Mouse (Mus musculus) embryonic facial prominence, embryonic 10.5 days (tissue): ENCODE results near the gene Pde8b. TPM values are rescaled to one million over a fixed set of nuclear protein-coding genes. Genes with fewer than 3 reads are reported as not detected.

Experiments used
- DNase-seq: peaks from one replicate; pipeline ENCODE4 v3.0.0-alpha.2; 2017; ENCODE audit warnings: low spot score
- H3K27ac ChIP-seq: fragments of 300-500 bp; sonication (generic); replicated peaks from 2 replicates; pipeline ENCODE4 v1.5.1; 2016; ENCODE audit warnings: mild to moderate bottlenecking
- H3K27me3 ChIP-seq: fragments of 300-500 bp; sonication (generic); replicated peaks from 2 replicates; pipeline ENCODE4 v1.6.1; 2016; ENCODE audit warnings: low read depth, mild to moderate bottlenecking; ENCODE audit not compliant: poor library complexity, severe bottlenecking
- H3K36me3 ChIP-seq: fragments of 300-500 bp; sonication (generic); replicated peaks from 2 replicates; pipeline ENCODE4 v1.6.1; 2016; ENCODE audit warnings: mild to moderate bottlenecking, moderate library complexity
- H3K4me1 ChIP-seq: fragments of 300-500 bp; sonication (generic); 2 replicates; pipeline ENCODE4 v1.6.1; 2016
- H3K4me3 ChIP-seq: fragments of 300-500 bp; sonication (generic); 2 replicates; pipeline ENCODE4 v1.5.1; 2016; ENCODE audit warnings: mild to moderate bottlenecking, moderate library complexity
- H3K9me3 ChIP-seq: fragments of 300-500 bp; sonication (generic); 2 replicates; pipeline ENCODE4 v1.6.1; 2016; ENCODE audit warnings: mild to moderate bottlenecking
- WGBS: fragments of 180-500 bp; shearing (Covaris S2); methylation state at CpG from one replicate; pipeline ENCODE4 v1.1.7; 2016; 5-methylcytosine and 5-hydroxymethylcytosine counted together
- polyA plus RNA-seq: library from polyadenylated mRNA; unstranded; fragments of >200 nt; fragmentation: Nextera tagmentation; extraction: Ambion mirVana; gene quantifications from 2 replicates; pipeline ENCODE4 v1.2.1, GENCODE M21; 2016

Pde8b gene
- polyA plus RNA-seq, 1 experiment from 2014 or later, result 1.1 TPM

- 83% methylated on average over 6 of the region's 6 CpGs for WGBS
- Histone ChIP-seq H3K9me3 (no peaks in the 10 kb centered on the region), H3K4me3 (no peak overlapping the region), H3K4me1 (0 out of 2 replicates have a peak, but pooled peaks cover 6% of the 10 kb centered on the region), H3K27ac (no peak overlapping the region), H3K36me3 (no peaks in the 10 kb centered on the region), H3K27me3 (no peaks in the 10 kb centered on the region)
- no peak for DNase-seq
Observed at GRCm38 (mm10) chr13:95174253-95174652, 75.9 kb downstream of the Pde8b start.

- no peak for DNase-seq
- Histone ChIP-seq H3K36me3 (no peaks in the 10 kb centered on the region), H3K4me3 (no peak overlapping the region), H3K9me3 (no peaks in the 10 kb centered on the region), H3K27me3 (no peaks in the 10 kb centered on the region), H3K4me1 (0 out of 2 replicates have a peak, but pooled peaks cover 6% of the 10 kb centered on the region), H3K27ac (no peak overlapping the region)
- 91% methylated on average over 4 of the region's 4 CpGs for WGBS
Observed at GRCm38 (mm10) chr13:95172346-95172745, 77.8 kb downstream of the Pde8b start.

- H3K27me3 ChIP-seq, result no peaks in the 10 kb centered on the region
- no peak for DNase-seq
- H3K27ac ChIP-seq, result no peak overlapping the region
- H3K36me3 ChIP-seq, result no peaks in the 10 kb centered on the region
- no peaks in the 10 kb centered on the region for H3K9me3 ChIP-seq
- no peak overlapping the region for H3K4me3 ChIP-seq
- WGBS, result 89% methylated on average over 3 of the region's 3 CpGs
- no peaks in the 10 kb centered on the region for H3K4me1 ChIP-seq
Observed at GRCm38 (mm10) chr13:95160211-95160610, 89.9 kb downstream of the Pde8b start.

- no peak for DNase-seq
- Histone ChIP-seq H3K36me3 (no peaks in the 10 kb centered on the region), H3K4me1 (no peaks in the 10 kb centered on the region), H3K9me3 (no peaks in the 10 kb centered on the region), H3K4me3 (no peak overlapping the region), H3K27me3 (no peaks in the 10 kb centered on the region), H3K27ac (no peak overlapping the region)
- WGBS, result 87% methylated on average over 7 of the region's 7 CpGs
Observed at GRCm38 (mm10) chr13:95158986-95159385, 91.2 kb downstream of the Pde8b start.

- Histone ChIP-seq H3K4me1 (no peaks in the 10 kb centered on the region), H3K27me3 (no peaks in the 10 kb centered on the region), H3K9me3 (peaks cover 9% of the 10 kb centered on the region; the same call in 1 of the 2 replicates), H3K27ac (no peak overlapping the region), H3K4me3 (no peak overlapping the region), H3K36me3 (no peaks in the 10 kb centered on the region)
- no peak for DNase-seq
Observed at GRCm38 (mm10) chr13:95144746-95145145, 105.4 kb downstream of the Pde8b start.

GRCm38 (mm10) chr13:95140460-95141079 is 109.6 kb downstream of the Pde8b start:
- Histone ChIP-seq H3K4me3 (no peak overlapping the region), H3K36me3 (no peaks in the 10 kb centered on the region), H3K4me1 (no peaks in the 10 kb centered on the region), H3K27me3 (no peaks in the 10 kb centered on the region), H3K9me3 (peaks cover 9% of the 10 kb centered on the region; the same call in 1 of the 2 replicates), H3K27ac (no peak overlapping the region)
- 77% methylated on average over 4 of the region's 4 CpGs for WGBS
- DNase-seq, result no peak

- Histone ChIP-seq H3K27me3 (no peaks in the 10 kb centered on the region), H3K4me1 (peaks cover 6% of the 10 kb centered on the region; the same call in 1 of the 2 replicates), H3K36me3 (no peaks in the 10 kb centered on the region), H3K4me3 (no peak overlapping the region), H3K27ac (no peak overlapping the region), H3K9me3 (no peaks in the 10 kb centered on the region)
- DNase-seq, result no peak
- 86% methylated on average over 7 of the region's 7 CpGs for WGBS
Observed at GRCm38 (mm10) chr13:95135326-95136150, 114.6 kb downstream of the Pde8b start.

GRCm38 (mm10) chr13:95131848-95132247 is 118.3 kb downstream of the Pde8b start:
- 68% methylated on average over 4 of the region's 4 CpGs for WGBS
- no peaks in the 10 kb centered on the region for H3K9me3 ChIP-seq
- no peaks in the 10 kb centered on the region for H3K27me3 ChIP-seq

GRCm38 (mm10) chr13:95131041-95131440 is 119.1 kb downstream of the Pde8b start:
- Histone ChIP-seq H3K36me3 (no peaks in the 10 kb centered on the region), H3K27me3 (no peaks in the 10 kb centered on the region), H3K4me3 (no peak overlapping the region), H3K4me1 (peaks cover 21% of the 10 kb centered on the region), H3K9me3 (no peaks in the 10 kb centered on the region), H3K27ac (no peak overlapping the region)
- no peak for DNase-seq
- WGBS, result 50% methylated on average over 1 of the region's 1 CpGs

More at GRCm38 (mm10) chr13:95131848-95132247, 118.3 kb downstream of the Pde8b start:
- Histone ChIP-seq H3K4me1 (peaks cover 18% of the 10 kb centered on the region), H3K27ac (no peak overlapping the region), H3K4me3 (no peak overlapping the region), H3K36me3 (no peaks in the 10 kb centered on the region)
- no peak for DNase-seq

GRCm38 (mm10) chr13:95127288-95127687 is 122.8 kb downstream of the Pde8b start:
- 43% methylated on average over 10 of the region's 10 CpGs for WGBS
- Histone ChIP-seq H3K27ac (no peak overlapping the region), H3K36me3 (no peaks in the 10 kb centered on the region), H3K9me3 (no peaks in the 10 kb centered on the region), H3K4me3 (no peak overlapping the region), H3K27me3 (no peaks in the 10 kb centered on the region), H3K4me1 (peaks cover 21% of the 10 kb centered on the region)
- peak; percentile 56 for DNase-seq

- no peak for DNase-seq
- no peaks in the 10 kb centered on the region for H3K9me3 ChIP-seq
- no peak overlapping the region for H3K4me3 ChIP-seq
- no peak overlapping the region for H3K27ac ChIP-seq
- no peaks in the 10 kb centered on the region for H3K27me3 ChIP-seq
- H3K4me1 ChIP-seq, result peaks cover 21% of the 10 kb centered on the region
- H3K36me3 ChIP-seq, result no peaks in the 10 kb centered on the region
- 89% methylated on average over 10 of the region's 10 CpGs for WGBS
Observed at GRCm38 (mm10) chr13:95126801-95127200, 123.3 kb downstream of the Pde8b start.

- no peak overlapping the region for H3K27ac ChIP-seq
Observed at GRCm38 (mm10) chr13:95125546-95126215, 124.5 kb downstream of the Pde8b start.

More at GRCm38 (mm10) chr13:95125546-95126215, 124.5 kb downstream of the Pde8b start:
- H3K4me1 ChIP-seq, result peaks cover 15% of the 10 kb centered on the region
- DNase-seq, result no peak
- no peaks in the 10 kb centered on the region for H3K27me3 ChIP-seq
- H3K9me3 ChIP-seq, result no peaks in the 10 kb centered on the region
- 95% methylated on average over 4 of the region's 4 CpGs for WGBS
- no peak overlapping the region for H3K4me3 ChIP-seq
- H3K36me3 ChIP-seq, result no peaks in the 10 kb centered on the region
